Mouse (Mus musculus): ENCODE data around the gene Capn13. TPM values are rescaled to one million over a fixed set of nuclear protein-coding genes. Genes with fewer than 3 reads are reported as not detected.

Capn13 gene
- not detected in 2 replicates for polyA plus RNA-seq (2012)

- H3K9me3 ChIP-seq (ENCODE audit: control insufficient read depth, low read length), result no peaks in the 10 kb centered on the region
- H3K36me3 ChIP-seq (ENCODE audit: control insufficient read depth), result no peaks in the 10 kb centered on the region
- no peak within 1 kb of the TSS for H3K4me3 ChIP-seq (replicated peaks)
- TF ChIP-seq GATA1 (IDR thresholded peaks at IDR 0.05; ENCODE audit: low read length), result no peak
- no peak for TF ChIP-seq TAL1 (IDR thresholded peaks at IDR 0.05; ENCODE audit: low read length)
- no peaks in the 10 kb centered on the region for H3K4me1 ChIP-seq (ENCODE audit: control insufficient read depth)
- H3K27me3 ChIP-seq (ENCODE audit: control insufficient read depth), result no peaks in the 10 kb centered on the region
These were observed at the start of gene Capn13 for GRCm38 (mm10) chr17:73400862-73401261. TSS of gene Capn13 (minus strand) at chr17:73400866.

GRCm38 (mm10) chr17:73449104-73449503, 48.4 kb upstream of the Capn13 start:
- Histone ChIP-seq H3K4me1 (ENCODE audit: control insufficient read depth) (no peaks in the 10 kb centered on the region), H3K9me3 (ENCODE audit: control insufficient read depth, low read length) (no peaks in the 10 kb centered on the region), H3K36me3 (ENCODE audit: control insufficient read depth) (no peaks in the 10 kb centered on the region), H3K4me3 (replicated peaks) (no peak overlapping the region), H3K27me3 (ENCODE audit: control insufficient read depth) (no peaks in the 10 kb centered on the region)
- TF ChIP-seq TAL1 (IDR thresholded peaks at IDR 0.05; ENCODE audit: low read length) (no peak), GATA1 (IDR thresholded peaks at IDR 0.05; ENCODE audit: low read length) (no peak)

GRCm38 (mm10) chr17:73440798-73441197, 40.1 kb upstream of the Capn13 start:
- TF ChIP-seq TAL1 (IDR thresholded peaks at IDR 0.05; ENCODE audit: low read length) (no peak), GATA1 (IDR thresholded peaks at IDR 0.05; ENCODE audit: low read length) (no peak)
- Histone ChIP-seq H3K4me3 (replicated peaks) (no peak overlapping the region), H3K9me3 (ENCODE audit: control insufficient read depth, low read length) (no peaks in the 10 kb centered on the region), H3K36me3 (ENCODE audit: control insufficient read depth) (no peaks in the 10 kb centered on the region), H3K4me1 (ENCODE audit: control insufficient read depth) (no peaks in the 10 kb centered on the region), H3K27me3 (ENCODE audit: control insufficient read depth) (no peaks in the 10 kb centered on the region)

- no peaks in the 10 kb centered on the region for H3K36me3 ChIP-seq (ENCODE audit: control insufficient read depth)
- TF ChIP-seq TAL1 (IDR thresholded peaks at IDR 0.05; ENCODE audit: low read length) (no peak), GATA1 (IDR thresholded peaks at IDR 0.05; ENCODE audit: low read length) (no peak)
- H3K4me3 ChIP-seq (replicated peaks), result no peak overlapping the region
- no peaks in the 10 kb centered on the region for H3K27me3 ChIP-seq (ENCODE audit: control insufficient read depth)
- H3K9me3 ChIP-seq (ENCODE audit: control insufficient read depth, low read length), result no peaks in the 10 kb centered on the region
- H3K4me1 ChIP-seq (ENCODE audit: control insufficient read depth), result no peaks in the 10 kb centered on the region
These were observed 31.9 kb upstream of the Capn13 start for GRCm38 (mm10) chr17:73432564-73433006.

GRCm38 (mm10) chr17:73432058-73432457, 31.4 kb upstream of the Capn13 start:
- Histone ChIP-seq H3K27me3 (ENCODE audit: control insufficient read depth) (no peaks in the 10 kb centered on the region), H3K4me1 (ENCODE audit: control insufficient read depth) (no peaks in the 10 kb centered on the region), H3K9me3 (ENCODE audit: control insufficient read depth, low read length) (no peaks in the 10 kb centered on the region), H3K4me3 (replicated peaks) (no peak overlapping the region), H3K36me3 (ENCODE audit: control insufficient read depth) (no peaks in the 10 kb centered on the region)
- TF ChIP-seq GATA1 (IDR thresholded peaks at IDR 0.05; ENCODE audit: low read length), result no peak
- TF ChIP-seq TAL1 (IDR thresholded peaks at IDR 0.05; ENCODE audit: low read length), result no peak

- Histone ChIP-seq H3K9me3 (ENCODE audit: control insufficient read depth, low read length) (no peaks in the 10 kb centered on the region), H3K36me3 (ENCODE audit: control insufficient read depth) (no peaks in the 10 kb centered on the region), H3K4me1 (ENCODE audit: control insufficient read depth) (no peaks in the 10 kb centered on the region), H3K4me3 (replicated peaks) (no peak overlapping the region), H3K27me3 (ENCODE audit: control insufficient read depth) (no peaks in the 10 kb centered on the region)
- no peak for TF ChIP-seq TAL1 (IDR thresholded peaks at IDR 0.05; ENCODE audit: low read length)
- no peak for TF ChIP-seq GATA1 (IDR thresholded peaks at IDR 0.05; ENCODE audit: low read length)
These were observed 16.7 kb upstream of the Capn13 start for GRCm38 (mm10) chr17:73417382-73417781.

- H3K27me3 ChIP-seq (ENCODE audit: control insufficient read depth), result no peaks in the 10 kb centered on the region
- no peaks in the 10 kb centered on the region for H3K4me1 ChIP-seq (ENCODE audit: control insufficient read depth)
- H3K36me3 ChIP-seq (ENCODE audit: control insufficient read depth), result no peaks in the 10 kb centered on the region
- H3K4me3 ChIP-seq (replicated peaks), result no peak overlapping the region
- H3K9me3 ChIP-seq (ENCODE audit: control insufficient read depth, low read length), result no peaks in the 10 kb centered on the region
- no peak for TF ChIP-seq GATA1 (IDR thresholded peaks at IDR 0.05; ENCODE audit: low read length)
- TF ChIP-seq TAL1 (IDR thresholded peaks at IDR 0.05; ENCODE audit: low read length), result no peak
These were observed 15.6 kb upstream of the Capn13 start for GRCm38 (mm10) chr17:73416181-73416795.

GRCm38 (mm10) chr17:73411817-73412216, 11.2 kb upstream of the Capn13 start:
- Histone ChIP-seq H3K36me3 (ENCODE audit: control insufficient read depth) (no peaks in the 10 kb centered on the region), H3K27me3 (ENCODE audit: control insufficient read depth) (no peaks in the 10 kb centered on the region), H3K4me3 (replicated peaks) (no peak overlapping the region), H3K4me1 (ENCODE audit: control insufficient read depth) (no peaks in the 10 kb centered on the region), H3K9me3 (ENCODE audit: control insufficient read depth, low read length) (no peaks in the 10 kb centered on the region)
- TF ChIP-seq TAL1 (IDR thresholded peaks at IDR 0.05; ENCODE audit: low read length), result no peak
- no peak for TF ChIP-seq GATA1 (IDR thresholded peaks at IDR 0.05; ENCODE audit: low read length)

- Histone ChIP-seq H3K4me1 (ENCODE audit: control insufficient read depth) (no peaks in the 10 kb centered on the region), H3K27me3 (ENCODE audit: control insufficient read depth) (no peaks in the 10 kb centered on the region), H3K4me3 (replicated peaks) (no peak overlapping the region), H3K9me3 (ENCODE audit: control insufficient read depth, low read length) (no peaks in the 10 kb centered on the region), H3K36me3 (ENCODE audit: control insufficient read depth) (no peaks in the 10 kb centered on the region)
- TF ChIP-seq GATA1 (IDR thresholded peaks at IDR 0.05; ENCODE audit: low read length) (no peak), TAL1 (IDR thresholded peaks at IDR 0.05; ENCODE audit: low read length) (no peak)
These were observed 606 bp upstream of the Capn13 start for GRCm38 (mm10) chr17:73401272-73401671.

- H3K4me1 ChIP-seq (ENCODE audit: control insufficient read depth), result no peaks in the 10 kb centered on the region
- H3K4me3 ChIP-seq (replicated peaks), result no peak overlapping the region
- no peaks in the 10 kb centered on the region for H3K27me3 ChIP-seq (ENCODE audit: control insufficient read depth)
- H3K36me3 ChIP-seq (ENCODE audit: control insufficient read depth), result no peaks in the 10 kb centered on the region
- TF ChIP-seq TAL1 (IDR thresholded peaks at IDR 0.05; ENCODE audit: low read length) (no peak), GATA1 (IDR thresholded peaks at IDR 0.05; ENCODE audit: low read length) (no peak)
- no peaks in the 10 kb centered on the region for H3K9me3 ChIP-seq (ENCODE audit: control insufficient read depth, low read length)
These were observed 1.5 kb downstream of the Capn13 start for GRCm38 (mm10) chr17:73399136-73399535.

Data from erythroblast, embryonic 14.5 days (primary cell).